Mouse (Mus musculus) midbrain, embryonic 16.5 days (tissue): Measurements from ENCODE around the gene Osbpl3. TPM values are rescaled to one million over a fixed set of nuclear protein-coding genes. Genes with fewer than 3 reads are reported as not detected.

Experiments
- ATAC-seq: fragments of 200-750 bp; cut with Nextera tagmentation; 2 replicates; pipeline ENCODE4 v1.8.0; 2017; ENCODE audit warnings: moderate TSS enrichment
- H3K27ac ChIP-seq: fragments of 300-500 bp; sonication (generic); 2 replicates; pipeline ENCODE4 v1.5.1; 2014; ENCODE audit warnings: mild to moderate bottlenecking, low read length, mixed read lengths
- H3K27me3 ChIP-seq: fragments of 300-500 bp; sonication (generic); 2 replicates; pipeline ENCODE4 v1.6.1; 2014; ENCODE audit warnings: low read depth, low read length, mixed read lengths; ENCODE audit not compliant: control insufficient read depth, insufficient read depth
- H3K36me3 ChIP-seq: fragments of 300-500 bp; sonication (generic); 2 replicates; pipeline ENCODE4 v1.6.1; 2014; ENCODE audit warnings: mild to moderate bottlenecking, low read length, moderate library complexity, mixed read lengths; ENCODE audit not compliant: control insufficient read depth, insufficient read depth
- H3K4me1 ChIP-seq: fragments of 300-500 bp; sonication (generic); 2 replicates; pipeline ENCODE4 v1.6.1; 2014; ENCODE audit warnings: mild to moderate bottlenecking, low read length, mixed read lengths; ENCODE audit not compliant: control insufficient read depth, insufficient read depth
- H3K4me2 ChIP-seq: fragments of 300-500 bp; sonication (generic); 2 replicates; pipeline ENCODE4 v1.6.1; 2014; ENCODE audit warnings: mild to moderate bottlenecking, low read length, mixed read lengths
- H3K4me3 ChIP-seq: fragments of 300-500 bp; sonication (generic); 2 replicates; pipeline ENCODE4 v1.5.1; 2014; ENCODE audit warnings: low read depth, mild to moderate bottlenecking, low read length, moderate library complexity, mixed read lengths
- H3K9ac ChIP-seq: fragments of 300-500 bp; sonication (generic); 2 replicates; pipeline ENCODE4 v1.6.1; 2014; ENCODE audit warnings: low read depth, low read length, mixed read lengths
- H3K9me3 ChIP-seq: fragments of 300-500 bp; sonication (generic); replicated peaks from 2 replicates; pipeline ENCODE4 v1.6.1; 2014; ENCODE audit warnings: mild to moderate bottlenecking, low read length, mixed read lengths; ENCODE audit not compliant: control insufficient read depth, poor library complexity, severe bottlenecking
- WGBS: fragments of 180-500 bp; shearing (Covaris S2); extraction: QIAGEN DNeasy Blood & Tissue Kit; methylation state at CpG from one replicate; pipeline ENCODE4 v1.1.7; 2014; 5-methylcytosine and 5-hydroxymethylcytosine counted together
- polyA plus RNA-seq: library from polyadenylated mRNA; unstranded; fragments of >200 nt; fragmentation: Nextera tagmentation; extraction: Ambion mirVana; gene quantifications from 2 replicates; pipeline ENCODE4 v1.2.1, GENCODE M21; 2015

Osbpl3 gene
- polyA plus RNA-seq, 1 experiment from 2014 or later = 6.0 TPM

GRCm38 (mm10) chr6:50390313-50390712, 65.7 kb downstream of the Osbpl3 start:
- no peaks in the 10 kb centered on the region for H3K9me3 ChIP-seq
- H3K4me1 ChIP-seq = no peaks in the 10 kb centered on the region
- no peak overlapping the region for H3K4me2 ChIP-seq
- H3K9ac ChIP-seq = no peak overlapping the region
- ATAC-seq = no peak
- 81% methylated on average over 5 of the region's 5 CpGs for WGBS
- H3K27me3 ChIP-seq = no peaks in the 10 kb centered on the region
- H3K4me3 ChIP-seq = no peak overlapping the region
- H3K36me3 ChIP-seq = no peaks in the 10 kb centered on the region
- no peak overlapping the region for H3K27ac ChIP-seq

- no peak overlapping the region for H3K27ac ChIP-seq
- ATAC-seq = no peak
- no peaks in the 10 kb centered on the region for H3K4me1 ChIP-seq
- H3K9me3 ChIP-seq = no peaks in the 10 kb centered on the region
- 78% methylated on average over 5 of the region's 5 CpGs for WGBS
- H3K36me3 ChIP-seq = no peaks in the 10 kb centered on the region
- no peaks in the 10 kb centered on the region for H3K27me3 ChIP-seq
- no peak overlapping the region for H3K9ac ChIP-seq
- no peak overlapping the region for H3K4me3 ChIP-seq
- H3K4me2 ChIP-seq = no peak overlapping the region
Measured at GRCm38 (mm10) chr6:50387629-50388028, 68.4 kb downstream of the Osbpl3 start.

GRCm38 (mm10) chr6:50386497-50386896, 69.5 kb downstream of the Osbpl3 start:
- Histone ChIP-seq H3K4me2 (no peak overlapping the region), H3K9me3 (no peaks in the 10 kb centered on the region), H3K4me3 (no peak overlapping the region), H3K27ac (no peak overlapping the region), H3K27me3 (no peaks in the 10 kb centered on the region), H3K9ac (no peak overlapping the region), H3K4me1 (no peaks in the 10 kb centered on the region), H3K36me3 (no peaks in the 10 kb centered on the region)
- no peak for ATAC-seq
- 85% methylated on average over 4 of the region's 4 CpGs for WGBS

- Histone ChIP-seq H3K27me3 (no peaks in the 10 kb centered on the region), H3K4me2 (no peak overlapping the region), H3K9me3 (no peaks in the 10 kb centered on the region), H3K27ac (no peak overlapping the region), H3K4me1 (no peaks in the 10 kb centered on the region), H3K4me3 (no peak overlapping the region), H3K36me3 (no peaks in the 10 kb centered on the region), H3K9ac (no peak overlapping the region)
- ATAC-seq = no peak
- 89% methylated on average over 8 of the region's 8 CpGs for WGBS
Measured at GRCm38 (mm10) chr6:50385451-50386013, 70.5 kb downstream of the Osbpl3 start.

GRCm38 (mm10) chr6:50382711-50383110, 73.3 kb downstream of the Osbpl3 start:
- no peak for ATAC-seq
- Histone ChIP-seq H3K27me3 (no peaks in the 10 kb centered on the region), H3K27ac (no peak overlapping the region), H3K36me3 (no peaks in the 10 kb centered on the region), H3K4me3 (no peak overlapping the region), H3K9ac (no peak overlapping the region), H3K4me1 (no peaks in the 10 kb centered on the region), H3K4me2 (no peak overlapping the region), H3K9me3 (no peaks in the 10 kb centered on the region)
- WGBS = 85% methylated on average over 7 of the region's 7 CpGs

GRCm38 (mm10) chr6:50382196-50382595, 73.8 kb downstream of the Osbpl3 start:
- H3K9me3 ChIP-seq = no peaks in the 10 kb centered on the region
- H3K4me2 ChIP-seq = no peak overlapping the region
- H3K4me1 ChIP-seq = no peaks in the 10 kb centered on the region
- WGBS = 49% methylated on average over 8 of the region's 8 CpGs
- H3K27me3 ChIP-seq = no peaks in the 10 kb centered on the region
- no peak overlapping the region for H3K9ac ChIP-seq
- no peak overlapping the region for H3K4me3 ChIP-seq
- H3K36me3 ChIP-seq = no peaks in the 10 kb centered on the region
- ATAC-seq = no peak
- no peak overlapping the region for H3K27ac ChIP-seq

- Histone ChIP-seq H3K9ac (no peak overlapping the region), H3K36me3 (no peaks in the 10 kb centered on the region), H3K4me2 (peak overlapping the region; percentile 22; the same call in 1 of the 2 replicates), H3K9me3 (no peaks in the 10 kb centered on the region), H3K4me3 (no peak overlapping the region), H3K4me1 (no peaks in the 10 kb centered on the region), H3K27ac (no peak overlapping the region), H3K27me3 (no peaks in the 10 kb centered on the region)
- no peak for ATAC-seq
- 37% methylated on average over 11 of the region's 11 CpGs for WGBS
Measured at GRCm38 (mm10) chr6:50381504-50382091, 74.4 kb downstream of the Osbpl3 start.

GRCm38 (mm10) chr6:50379740-50380139, 76.3 kb downstream of the Osbpl3 start:
- no peaks in the 10 kb centered on the region for H3K27me3 ChIP-seq
- H3K9ac ChIP-seq = no peak overlapping the region

GRCm38 (mm10) chr6:50379136-50379535, 76.9 kb downstream of the Osbpl3 start:
- Histone ChIP-seq H3K9me3 (no peaks in the 10 kb centered on the region), H3K27ac (no peak overlapping the region), H3K4me1 (no peaks in the 10 kb centered on the region), H3K9ac (no peak overlapping the region), H3K36me3 (no peaks in the 10 kb centered on the region), H3K4me3 (no peak overlapping the region), H3K27me3 (no peaks in the 10 kb centered on the region), H3K4me2 (no peak overlapping the region)
- no peak for ATAC-seq
- WGBS = 89% methylated on average over 5 of the region's 5 CpGs

More at GRCm38 (mm10) chr6:50379740-50380139, 76.3 kb downstream of the Osbpl3 start:
- ATAC-seq = no peak
- Histone ChIP-seq H3K9me3 (no peaks in the 10 kb centered on the region), H3K27ac (no peak overlapping the region), H3K4me2 (no peak overlapping the region), H3K4me1 (no peaks in the 10 kb centered on the region), H3K4me3 (no peak overlapping the region), H3K36me3 (no peaks in the 10 kb centered on the region)
- WGBS = 96% methylated on average over 4 of the region's 4 CpGs
